Mouse (Mus musculus) erythroblast, embryonic 14.5 days (primary cell): ENCODE measurements around the gene D16Ertd472e. TPM values are rescaled to one million over a fixed set of nuclear protein-coding genes. Genes with fewer than 3 reads are reported as not detected.

ENCODE experiments used
- H3K27me3 ChIP-seq: 2 replicates; pipeline ENCODE4 v1.6.1; 2012; ENCODE audit warnings: inconsistent platforms; ENCODE audit not compliant: control insufficient read depth
- H3K36me3 ChIP-seq: 2 replicates; pipeline ENCODE4 v1.6.1; 2012; ENCODE audit warnings: mild to moderate bottlenecking, inconsistent platforms; ENCODE audit not compliant: control insufficient read depth
- H3K4me1 ChIP-seq: 2 replicates; pipeline ENCODE4 v1.6.1; 2012; ENCODE audit warnings: inconsistent platforms; ENCODE audit not compliant: control insufficient read depth
- H3K4me3 ChIP-seq: replicated peaks from 2 replicates; pipeline ENCODE3; 2012; ENCODE audit warnings: moderate library complexity, mild to moderate bottlenecking, inconsistent platforms
- H3K9me3 ChIP-seq: 2 replicates; pipeline ENCODE4 v1.6.1; 2012; ENCODE audit warnings: low read length, inconsistent platforms, mixed read lengths; ENCODE audit not compliant: control insufficient read depth
- GATA1 ChIP-seq: IDR thresholded peaks from 2 replicates; pipeline ENCODE4 v1.6.1; 2012; ENCODE audit warnings: low read length, inconsistent platforms, mixed read lengths
- TAL1 ChIP-seq: IDR thresholded peaks from 3 replicates; pipeline ENCODE4 v1.6.1; 2012; ENCODE audit warnings: low read length, inconsistent platforms, mixed read lengths
- polyA plus RNA-seq: library from polyadenylated mRNA; stranded (reverse); fragments of >175 nt; gene quantifications from 2 replicates; pipeline ENCODE4 v1.2.3, GENCODE M21; 2012

The D16Ertd472e gene
- polyA plus RNA-seq, 1 experiment = 0.10 TPM

DNA sequence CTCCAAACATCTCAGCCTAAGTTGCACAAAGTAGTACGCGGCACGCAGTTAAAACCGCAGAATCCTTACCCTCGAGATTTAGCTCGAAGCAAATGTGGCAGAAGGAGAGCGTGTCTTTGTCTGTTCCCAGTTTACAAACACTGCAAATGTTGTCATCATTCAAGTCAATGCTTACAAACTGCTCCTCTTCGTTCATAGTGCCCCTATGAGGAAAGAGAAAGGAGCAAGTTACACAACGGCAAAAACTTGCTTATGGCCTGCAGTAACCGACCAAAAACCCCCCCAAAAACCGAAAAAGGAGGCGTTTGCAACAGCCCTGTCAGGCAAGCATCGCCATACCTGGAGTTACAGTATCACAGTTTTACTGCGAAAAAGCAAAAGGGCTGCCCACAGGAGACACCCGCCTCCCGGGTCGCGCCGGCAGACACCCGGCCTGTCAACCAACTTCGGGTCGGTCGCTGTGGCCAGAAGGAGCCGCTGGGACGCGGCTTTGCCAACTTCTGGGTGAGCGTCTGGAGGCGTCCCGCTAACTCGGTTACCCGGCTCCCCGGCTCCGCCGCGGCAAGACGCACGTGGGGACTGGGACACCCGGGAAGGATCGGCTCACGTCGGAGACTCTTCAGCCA is 543 bp downstream of the D16Ertd472e start:
- peak overlapping the region; percentile 74 for H3K4me3 ChIP-seq
- H3K27me3 ChIP-seq = no peaks in the 10 kb centered on the region
- no peaks in the 10 kb centered on the region for H3K36me3 ChIP-seq
- H3K9me3 ChIP-seq = no peaks in the 10 kb centered on the region
- TF ChIP-seq TAL1 (no peak), GATA1 (no peak)
- H3K4me1 ChIP-seq = peaks cover 21% of the 10 kb centered on the region

DNA sequence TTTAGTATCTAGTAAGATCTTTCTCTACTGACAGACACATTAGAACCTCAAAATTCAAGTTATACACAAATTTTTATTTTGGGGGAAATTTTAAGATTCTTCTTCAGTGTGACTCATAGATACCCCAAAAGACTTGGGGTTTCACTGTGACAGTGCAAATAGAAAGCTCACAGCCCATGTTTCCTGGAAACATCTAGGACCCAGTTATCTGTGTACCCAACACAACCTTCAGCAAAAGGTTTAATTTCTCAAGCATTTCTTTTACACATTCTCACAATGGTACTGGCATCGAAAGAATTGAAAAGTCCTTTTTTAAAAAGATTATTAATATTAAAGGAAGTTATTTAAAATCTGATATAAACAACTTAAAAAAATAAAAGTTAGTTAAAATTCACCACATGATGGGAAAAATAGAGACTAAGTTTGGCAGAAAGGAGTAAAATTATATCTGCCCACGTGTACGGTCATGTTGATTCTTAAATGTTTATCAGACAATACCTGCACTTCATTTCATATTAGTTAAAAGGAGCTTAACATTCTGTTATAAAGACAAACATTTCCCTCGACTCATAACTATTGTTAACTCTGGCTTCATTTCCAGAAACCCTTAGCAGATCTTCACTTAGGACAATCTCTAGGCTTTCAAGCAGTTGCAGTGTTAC is 1.2 kb downstream of the D16Ertd472e start:
- Histone ChIP-seq H3K27me3 (no peaks in the 10 kb centered on the region), H3K4me3 (peak overlapping the region; percentile 74), H3K36me3 (no peaks in the 10 kb centered on the region), H3K4me1 (peaks cover 21% of the 10 kb centered on the region), H3K9me3 (no peaks in the 10 kb centered on the region)
- TF ChIP-seq GATA1 (no peak), TAL1 (no peak)

DNA sequence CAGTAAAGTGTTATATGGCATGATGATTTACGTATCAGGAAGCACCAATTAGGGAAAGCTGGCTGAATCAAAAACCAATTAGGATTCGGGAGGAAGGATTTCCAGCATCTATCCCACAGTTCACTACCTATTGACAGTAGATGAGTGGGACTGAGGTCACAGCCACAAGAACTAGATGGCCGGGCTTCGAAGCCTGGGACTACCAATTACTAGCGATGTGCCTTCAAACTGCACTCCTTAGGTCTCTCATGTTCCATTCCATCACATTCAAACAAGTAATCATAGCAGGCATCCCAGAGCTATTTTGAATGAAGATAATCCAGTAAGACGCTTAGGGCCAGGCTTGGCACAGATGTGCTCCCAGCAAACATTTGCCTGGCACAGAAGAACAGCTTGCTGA is 2.3 kb downstream of the D16Ertd472e start:
- Histone ChIP-seq H3K9me3 (no peaks in the 10 kb centered on the region), H3K4me3 (no peak overlapping the region), H3K4me1 (peaks cover 21% of the 10 kb centered on the region), H3K27me3 (no peaks in the 10 kb centered on the region), H3K36me3 (no peaks in the 10 kb centered on the region)
- TF ChIP-seq TAL1 (no peak), GATA1 (no peak)

DNA sequence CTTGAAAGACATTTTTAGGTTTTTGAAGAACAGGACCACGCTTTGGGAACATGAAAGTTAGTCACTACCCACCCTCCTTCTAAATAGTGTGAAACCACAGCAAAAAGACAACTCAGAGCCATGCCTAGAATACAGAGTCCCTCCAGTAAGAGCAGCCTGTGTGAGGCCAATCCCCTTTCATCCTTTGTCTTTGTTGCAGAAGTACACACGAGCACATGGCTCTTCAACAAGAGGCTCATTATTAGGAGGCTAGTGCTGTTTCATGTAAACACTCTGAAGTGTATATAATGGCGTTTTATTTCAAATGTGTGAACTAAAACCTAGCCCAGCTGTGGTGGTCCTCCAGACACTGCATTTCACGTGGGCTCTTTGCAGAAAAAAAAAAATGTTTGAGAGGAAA is 3.5 kb downstream of the D16Ertd472e start:
- H3K36me3 ChIP-seq = no peaks in the 10 kb centered on the region
- H3K9me3 ChIP-seq = no peaks in the 10 kb centered on the region
- no peaks in the 10 kb centered on the region for H3K27me3 ChIP-seq
- no peak overlapping the region for H3K4me3 ChIP-seq
- peaks cover 21% of the 10 kb centered on the region for H3K4me1 ChIP-seq
- TF ChIP-seq GATA1 (no peak), TAL1 (no peak)

DNA sequence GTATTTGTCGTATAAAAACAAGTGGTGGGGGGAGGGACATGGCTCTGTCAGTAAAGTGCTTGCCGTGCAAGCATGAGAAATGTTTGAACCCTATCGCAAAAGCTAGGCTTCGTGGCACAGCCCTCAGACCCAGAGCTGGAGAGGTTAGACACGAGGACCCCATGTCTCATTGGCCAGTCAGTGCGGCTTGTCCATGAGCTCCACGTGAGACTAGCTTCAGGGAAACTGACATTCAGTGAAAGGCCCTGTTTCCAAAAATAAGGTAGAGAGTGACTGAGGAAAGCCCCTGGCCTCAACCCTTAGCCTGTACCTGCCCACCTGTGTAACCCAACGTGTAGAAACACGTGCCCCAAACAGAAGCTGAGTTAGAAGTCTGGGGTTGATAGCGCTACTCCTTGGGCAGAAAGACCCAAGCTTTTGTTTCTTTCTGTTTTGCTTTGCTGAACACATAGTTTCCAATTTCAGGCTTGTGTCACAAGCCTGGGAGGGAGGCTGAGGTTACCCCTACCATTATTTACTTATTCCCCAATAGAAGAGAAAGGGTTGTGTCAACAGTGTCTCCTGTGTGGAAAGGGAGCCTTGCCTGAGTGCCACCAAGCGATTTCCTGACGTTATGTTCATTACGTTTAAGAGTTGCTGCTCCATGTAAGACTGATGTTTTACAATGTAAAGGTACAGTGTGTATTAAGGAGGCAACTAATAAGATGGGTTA is 12.2 kb downstream of the D16Ertd472e start:
- no peaks in the 10 kb centered on the region; the same call in 1 of the 2 replicates for H3K36me3 ChIP-seq
- H3K4me1 ChIP-seq = peaks cover 12% of the 10 kb centered on the region
- TF ChIP-seq TAL1 = no peak
- no peak for TF ChIP-seq GATA1
- no peak overlapping the region for H3K4me3 ChIP-seq
- H3K27me3 ChIP-seq = no peaks in the 10 kb centered on the region
- no peaks in the 10 kb centered on the region for H3K9me3 ChIP-seq

DNA sequence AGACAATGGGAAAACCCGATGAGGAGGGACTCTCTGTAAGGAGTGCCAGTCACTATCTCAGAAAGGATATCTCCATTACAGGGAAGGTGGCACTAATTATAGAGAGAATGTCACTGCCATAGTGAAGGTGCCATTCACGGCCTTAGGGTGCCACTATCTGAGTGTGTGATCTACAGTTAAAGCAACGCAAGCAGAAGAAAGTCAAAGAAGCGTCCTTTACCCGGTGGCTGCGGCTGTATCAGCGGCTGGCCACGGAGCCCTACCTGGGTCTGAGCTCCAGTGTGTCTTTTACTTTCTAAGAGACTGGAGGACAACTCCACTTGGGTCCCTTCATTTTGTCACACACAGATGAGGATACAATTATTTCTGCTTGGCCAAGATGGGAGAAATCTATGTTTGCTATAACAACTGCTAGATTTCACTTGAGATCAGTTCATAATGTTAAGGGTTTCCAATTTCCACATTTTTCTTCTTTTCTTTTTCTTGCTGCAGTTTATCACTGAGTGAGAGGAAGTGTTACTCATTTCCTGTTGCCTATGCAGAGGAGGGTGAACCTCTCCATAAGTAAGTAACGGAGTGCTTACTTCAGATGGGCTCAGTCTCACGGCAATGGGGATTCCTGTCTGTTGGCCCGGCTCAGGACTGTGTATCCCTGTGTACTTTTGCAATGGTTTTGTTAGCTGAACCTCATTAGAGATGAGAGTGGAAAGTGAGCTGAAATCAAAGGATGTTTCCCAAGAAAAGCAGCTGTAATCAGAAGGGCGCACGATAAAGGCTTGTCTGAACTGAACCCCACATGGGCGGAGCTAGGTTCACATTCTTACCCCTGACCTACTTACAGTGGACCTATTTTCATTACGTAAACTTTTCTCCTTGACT is 13.2 kb downstream of the D16Ertd472e start:
- no peaks in the 10 kb centered on the region for H3K9me3 ChIP-seq
- no peak overlapping the region for H3K4me3 ChIP-seq
- TF ChIP-seq GATA1 = no peak
- TF ChIP-seq TAL1 = no peak
- H3K36me3 ChIP-seq = no peaks in the 10 kb centered on the region; the same call in 1 of the 2 replicates
- H3K4me1 ChIP-seq = peaks cover 14% of the 10 kb centered on the region
- H3K27me3 ChIP-seq = no peaks in the 10 kb centered on the region

DNA sequence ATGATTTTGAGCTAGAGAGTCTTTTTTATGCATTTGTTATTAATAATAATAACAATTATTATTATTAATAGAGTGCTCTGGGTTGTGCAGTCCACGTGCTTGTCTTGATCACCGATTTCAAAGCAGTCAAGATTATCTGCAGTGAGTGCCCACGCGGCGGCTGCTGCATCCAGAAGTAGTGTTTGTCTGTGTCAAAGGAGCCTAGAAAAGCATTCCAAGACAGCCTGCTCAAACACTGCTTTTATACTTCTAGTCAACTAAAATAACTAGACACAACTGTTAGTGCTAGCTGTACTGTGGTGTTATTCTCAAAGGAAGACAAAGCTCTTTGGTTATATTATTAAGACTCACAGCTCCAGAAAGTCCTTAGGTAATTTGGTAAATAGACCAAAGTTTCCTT is 15.9 kb downstream of the D16Ertd472e start:
- Histone ChIP-seq H3K27me3 (no peaks in the 10 kb centered on the region), H3K36me3 (no peaks in the 10 kb centered on the region; the same call in 1 of the 2 replicates), H3K4me3 (no peak overlapping the region), H3K9me3 (no peaks in the 10 kb centered on the region), H3K4me1 (peaks cover 14% of the 10 kb centered on the region)
- no peak for TF ChIP-seq TAL1
- TF ChIP-seq GATA1 = no peak

DNA sequence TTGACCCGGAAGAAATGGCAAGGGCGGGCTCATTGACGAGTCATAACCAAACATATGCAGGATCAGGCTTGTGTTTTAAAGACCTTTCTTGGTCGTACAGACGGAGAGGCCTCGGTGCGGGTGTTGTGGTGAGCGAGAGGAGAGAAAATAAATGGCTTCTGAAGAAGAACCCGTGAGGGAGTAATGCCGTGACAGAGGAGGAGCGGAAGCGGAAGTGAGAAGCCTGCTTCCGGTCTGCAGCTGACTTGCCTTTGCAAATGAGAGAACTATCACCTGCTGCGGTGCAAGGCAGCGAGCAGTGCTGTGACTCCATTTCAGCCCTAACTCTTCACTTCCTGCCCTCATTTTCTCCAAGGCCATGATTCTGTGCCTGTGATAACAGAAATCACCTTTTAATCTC is 16.4 kb downstream of the D16Ertd472e start:
- no peaks in the 10 kb centered on the region; the same call in 1 of the 2 replicates for H3K36me3 ChIP-seq
- H3K4me3 ChIP-seq = no peak overlapping the region
- no peak for TF ChIP-seq TAL1
- TF ChIP-seq GATA1 = no peak
- H3K4me1 ChIP-seq = peaks cover 14% of the 10 kb centered on the region
- no peaks in the 10 kb centered on the region for H3K9me3 ChIP-seq
- H3K27me3 ChIP-seq = no peaks in the 10 kb centered on the region

DNA sequence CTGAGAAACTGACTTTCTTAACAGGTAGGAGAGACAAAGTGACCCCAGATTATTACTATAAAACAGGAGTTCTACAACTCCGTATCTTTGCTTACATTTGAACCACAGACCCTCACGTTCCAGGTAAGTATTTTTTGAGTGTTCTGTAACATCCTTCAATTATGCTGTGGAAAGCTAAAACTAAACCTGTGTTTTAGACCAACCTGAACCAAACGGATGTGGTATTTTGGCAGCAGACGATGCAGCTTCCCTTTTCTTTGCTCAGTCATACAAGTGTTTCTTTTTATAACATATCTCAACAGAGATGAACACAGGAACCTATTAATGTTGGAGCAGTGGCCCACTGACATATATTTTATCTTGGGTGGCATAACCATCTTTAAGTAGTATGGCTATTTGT is 18.9 kb downstream of the D16Ertd472e start:
- Histone ChIP-seq H3K36me3 (no peaks in the 10 kb centered on the region; the same call in 1 of the 2 replicates), H3K4me3 (no peak overlapping the region), H3K9me3 (no peaks in the 10 kb centered on the region), H3K27me3 (no peaks in the 10 kb centered on the region), H3K4me1 (peaks cover 2% of the 10 kb centered on the region)
- TF ChIP-seq GATA1 (no peak), TAL1 (no peak)
